Mouse (Mus musculus): ENCODE data around the gene Adra2a.

GRCm38 (mm10) chr19:54014999-54015398, 29.0 kb upstream of the Adra2a start:
- TF ChIP-seq POLR2A (IDR thresholded peaks at IDR 0.05; ENCODE audit: borderline replicate concordance, low read depth, low read length) (no peak), CTCF (IDR thresholded peaks at IDR 0.05; ENCODE audit: low read depth, low read length) (no peak)
